Mouse (Mus musculus): ENCODE measurements at regions not wholly inside any gene's neighbourhood (a gene's known extent, or its start where the extent isn't known, plus 50 kb on each side); places are given as distances from the start of the nearest gene placed in this dataset.

DNA sequence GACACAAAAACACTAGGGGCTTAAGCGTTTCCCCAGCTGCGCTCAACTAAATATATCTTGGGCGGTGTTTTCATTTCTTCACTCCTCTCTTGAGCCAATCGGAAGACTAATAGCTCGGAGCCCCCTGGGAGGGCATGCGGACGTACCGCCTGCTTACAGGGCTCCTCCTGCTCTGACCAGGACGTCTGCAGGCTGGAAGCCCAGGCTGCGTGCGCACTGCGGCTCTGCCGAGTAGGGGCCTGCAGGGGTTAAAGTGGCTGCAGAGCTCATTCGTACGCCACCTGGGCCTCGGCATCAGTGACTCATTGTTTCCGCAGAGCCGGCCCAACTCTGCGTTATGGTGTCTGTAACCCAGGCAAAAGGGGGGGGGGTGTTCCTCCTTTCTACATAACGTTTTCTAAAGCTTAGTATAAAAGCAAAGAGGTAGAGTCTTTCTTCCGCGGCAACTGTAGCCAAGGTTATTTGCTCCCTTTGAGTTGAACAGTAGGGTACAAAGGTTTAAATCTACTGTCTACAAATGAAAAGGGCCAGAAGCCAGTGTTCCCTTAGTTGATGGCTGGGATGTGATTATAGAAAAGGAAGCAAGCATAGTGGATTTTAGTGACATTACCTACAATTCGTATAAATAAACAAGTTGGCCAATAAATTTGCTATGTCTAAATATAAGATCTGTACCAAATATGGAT is 53.7 kb upstream of the Chd2 start:
- peak overlapping the region; percentile 13 for H3K4me3 ChIP-seq (replicated peaks; ENCODE audit: low read length)
- H3K9ac ChIP-seq (ENCODE audit: low read depth, low read length, severe bottlenecking): peak overlapping the region; percentile 8; the same call in 1 of the 2 replicates
- under 1% methylated on average over 23 of the region's 23 CpGs for WGBS
- peak overlapping the region; percentile 92 for H3K27ac ChIP-seq (replicated peaks; ENCODE audit: low read depth, low read length)
- DNase-seq (ENCODE audit: low spot score): peak; percentile 99
- peak overlapping the region; percentile 35 for H3K4me2 ChIP-seq (replicated peaks; ENCODE audit: low read depth, low read length, severe bottlenecking)
- no peaks in the 10 kb centered on the region for H3K27me3 ChIP-seq (ENCODE audit: control insufficient read depth, insufficient read depth, low read length)
- peak; percentile 98 for ATAC-seq (ENCODE audit: low FRiP score, low read depth)
- TF ChIP-seq POLR2A (IDR thresholded peaks at IDR 0.05; ENCODE audit: borderline replicate concordance, extremely low read depth, insufficient read depth, insufficient read length): 0 out of 2 replicates have a peak, but pooled peaks have one; percentile 11
- H3K36me3 ChIP-seq (ENCODE audit: control insufficient read depth, insufficient read depth, low read length): no peaks in the 10 kb centered on the region
- no peaks in the 10 kb centered on the region for H3K9me3 ChIP-seq (ENCODE audit: control insufficient read depth, low read length)
- H3K4me1 ChIP-seq (ENCODE audit: control insufficient read depth, insufficient read depth, low read length): peaks cover 35% of the 10 kb centered on the region

DNA sequence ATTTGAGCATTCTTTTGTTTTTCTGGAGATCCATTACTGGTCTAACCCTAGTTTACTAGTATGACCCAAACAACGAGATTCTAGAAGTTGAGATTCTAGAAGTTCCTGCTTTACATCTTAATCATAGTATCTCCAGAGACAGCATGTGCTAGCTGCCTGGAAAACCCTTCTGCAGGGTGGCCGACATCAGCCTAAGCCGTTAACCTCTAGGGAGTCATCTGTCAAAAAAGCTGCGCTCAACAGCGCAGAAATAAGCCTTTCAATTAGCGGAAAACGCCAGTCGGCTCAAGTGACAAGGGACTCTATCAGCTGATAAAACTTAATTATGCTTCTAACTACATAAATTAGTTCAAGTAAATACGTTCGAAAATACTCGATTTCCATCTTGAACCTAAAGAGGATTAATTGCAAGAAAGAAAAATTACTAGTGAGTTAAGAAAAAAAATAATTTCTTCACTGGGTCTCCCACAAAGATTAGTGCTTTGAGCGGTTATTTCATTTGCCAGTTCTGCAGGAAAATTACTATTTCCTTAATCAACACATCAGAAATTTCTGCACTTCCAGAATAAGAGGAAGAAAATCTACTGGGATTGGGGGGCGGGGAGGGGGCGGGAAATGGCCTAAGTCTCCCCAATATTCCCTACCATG is 53.0 kb upstream of the Chd2 start:
- H3K27me3 ChIP-seq (ENCODE audit: control insufficient read depth, insufficient read depth, low read length): no peaks in the 10 kb centered on the region
- H3K9ac ChIP-seq (ENCODE audit: low read depth, low read length, severe bottlenecking): 0 out of 2 replicates have a peak overlapping the region, but pooled peaks have one; percentile 3
- peak overlapping the region; percentile 35 for H3K4me2 ChIP-seq (replicated peaks; ENCODE audit: low read depth, low read length, severe bottlenecking)
- ATAC-seq (ENCODE audit: low FRiP score, low read depth) (no peak), DNase-seq (ENCODE audit: low spot score) (peak; percentile 67)
- no peak for TF ChIP-seq POLR2A (IDR thresholded peaks at IDR 0.05; ENCODE audit: borderline replicate concordance, extremely low read depth, insufficient read depth, insufficient read length)
- 2% methylated on average over 14 of the region's 14 CpGs for WGBS
- H3K4me3 ChIP-seq (replicated peaks; ENCODE audit: low read length): peak overlapping the region; percentile 13
- H3K36me3 ChIP-seq (ENCODE audit: control insufficient read depth, insufficient read depth, low read length): no peaks in the 10 kb centered on the region
- H3K4me1 ChIP-seq (ENCODE audit: control insufficient read depth, insufficient read depth, low read length): peaks cover 39% of the 10 kb centered on the region
- no peaks in the 10 kb centered on the region for H3K9me3 ChIP-seq (ENCODE audit: control insufficient read depth, low read length)
- peak overlapping the region; percentile 92 for H3K27ac ChIP-seq (replicated peaks; ENCODE audit: low read depth, low read length)

DNA sequence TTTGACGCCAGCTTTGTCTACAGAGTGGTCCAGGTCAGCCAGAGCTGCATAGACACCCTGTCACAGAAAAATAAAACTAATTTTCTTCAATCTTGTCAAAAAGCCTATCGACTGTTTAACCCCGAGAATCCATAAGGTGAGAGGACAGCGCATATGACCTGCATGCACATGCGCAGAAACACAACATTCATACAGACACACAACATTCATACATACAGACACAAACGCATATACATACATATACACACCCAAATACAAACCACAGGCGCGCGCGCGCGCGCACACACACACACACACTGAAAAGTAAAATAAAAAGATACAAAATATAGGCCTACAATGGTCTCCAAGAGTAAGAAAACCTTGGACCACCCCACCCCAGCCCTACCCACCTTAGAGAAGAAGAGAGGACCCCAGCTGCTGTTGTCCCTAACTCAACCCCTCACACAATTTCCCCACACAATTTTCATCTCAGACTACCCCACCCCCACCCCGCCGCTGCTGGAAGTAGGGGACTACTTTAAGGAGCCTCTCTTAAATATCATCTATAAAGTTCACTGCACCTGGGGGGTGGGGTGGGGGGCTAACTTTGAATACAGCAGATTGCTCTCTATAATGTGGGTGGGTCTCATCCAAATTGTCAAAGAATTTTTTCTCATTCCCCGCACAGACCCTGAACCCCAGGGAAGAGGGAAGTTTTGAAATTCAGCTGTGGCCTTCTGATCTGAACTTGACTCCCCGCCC is 52.2 kb upstream of the Chd2 start:
- Histone ChIP-seq H3K27me3 (ENCODE audit: control insufficient read depth, insufficient read depth, low read length) (no peaks in the 10 kb centered on the region), H3K27ac (replicated peaks; ENCODE audit: low read depth, low read length) (peak overlapping the region; percentile 92; the same call in 1 of the 2 replicates), H3K4me2 (replicated peaks; ENCODE audit: low read depth, low read length, severe bottlenecking) (0 out of 2 replicates have a peak overlapping the region, but pooled peaks have one; percentile 35), H3K9ac (ENCODE audit: low read depth, low read length, severe bottlenecking) (no peak overlapping the region), H3K4me1 (ENCODE audit: control insufficient read depth, insufficient read depth, low read length) (peaks cover 47% of the 10 kb centered on the region), H3K36me3 (ENCODE audit: control insufficient read depth, insufficient read depth, low read length) (no peaks in the 10 kb centered on the region), H3K9me3 (ENCODE audit: control insufficient read depth, low read length) (no peaks in the 10 kb centered on the region), H3K4me3 (replicated peaks; ENCODE audit: low read length) (no peak overlapping the region)
- no peak for TF ChIP-seq POLR2A (IDR thresholded peaks at IDR 0.05; ENCODE audit: borderline replicate concordance, extremely low read depth, insufficient read depth, insufficient read length)
- 74% methylated on average over 17 of the region's 17 CpGs for WGBS
- DNase-seq (ENCODE audit: low spot score) (no peak), ATAC-seq (ENCODE audit: low FRiP score, low read depth) (no peak)

DNA sequence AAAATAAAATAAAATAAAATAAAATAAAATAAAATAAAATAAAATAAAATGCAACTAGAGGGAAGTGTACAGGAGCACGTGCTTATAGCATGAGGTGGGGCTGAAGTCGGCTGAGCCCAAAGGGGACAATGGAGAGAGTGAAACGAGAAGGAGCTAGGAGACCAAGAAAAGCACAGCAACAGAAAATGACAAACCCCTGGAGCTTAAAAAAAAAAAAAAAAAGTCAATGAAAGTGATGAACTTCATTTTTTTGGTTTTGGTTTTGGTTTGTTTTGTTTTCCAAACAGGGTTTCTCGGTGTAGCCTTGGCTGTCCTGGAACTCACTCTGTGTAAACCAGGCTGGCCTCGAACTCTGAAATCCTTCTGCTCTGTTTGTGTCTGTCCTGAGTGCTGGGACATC is 51.2 kb upstream of the Chd2 start:
- no peak for ATAC-seq (ENCODE audit: low FRiP score, low read depth)
- H3K4me3 ChIP-seq (replicated peaks; ENCODE audit: low read length): no peak overlapping the region
- H3K36me3 ChIP-seq (ENCODE audit: control insufficient read depth, insufficient read depth, low read length): no peaks in the 10 kb centered on the region
- no peak for TF ChIP-seq POLR2A (IDR thresholded peaks at IDR 0.05; ENCODE audit: borderline replicate concordance, extremely low read depth, insufficient read depth, insufficient read length)
- H3K4me2 ChIP-seq (replicated peaks; ENCODE audit: low read depth, low read length, severe bottlenecking): no peak overlapping the region
- H3K27me3 ChIP-seq (ENCODE audit: control insufficient read depth, insufficient read depth, low read length): no peaks in the 10 kb centered on the region
- no peaks in the 10 kb centered on the region for H3K9me3 ChIP-seq (ENCODE audit: control insufficient read depth, low read length)
- peaks cover 50% of the 10 kb centered on the region for H3K4me1 ChIP-seq (ENCODE audit: control insufficient read depth, insufficient read depth, low read length)
- H3K27ac ChIP-seq (replicated peaks; ENCODE audit: low read depth, low read length): no peak overlapping the region
- 89% methylated on average over 5 of the region's 5 CpGs for WGBS
- no peak overlapping the region for H3K9ac ChIP-seq (ENCODE audit: low read depth, low read length, severe bottlenecking)
- DNase-seq (ENCODE audit: low spot score): no peak
